Mouse (Mus musculus): ENCODE measurements around the gene Bmp10. TPM values are rescaled to one million over a fixed set of nuclear protein-coding genes. Genes with fewer than 3 reads are reported as not detected.
A peak's percentile ranks its signal among the peaks of the same experiment; 100 is the strongest.

Bmp10 gene
- total and polyA plus RNA-seq, 3 experiments: not detected

DNA sequence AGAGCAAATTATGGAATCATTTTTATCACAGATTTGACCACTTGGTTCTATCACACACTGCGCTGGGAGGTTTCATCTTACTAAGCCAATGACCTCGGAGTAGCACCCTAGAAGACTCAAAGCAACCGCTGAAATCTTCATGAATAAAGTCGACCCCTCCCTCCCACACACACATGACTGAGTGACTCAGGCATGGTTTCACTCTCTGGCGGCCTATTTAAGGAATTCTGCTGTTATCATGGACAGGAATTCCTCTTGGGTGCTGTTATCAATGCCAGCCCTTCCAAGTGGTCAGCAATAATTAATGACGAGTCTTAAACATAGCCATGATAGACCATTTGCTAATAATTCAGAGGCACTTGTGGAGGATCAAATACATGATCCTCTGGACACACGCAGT is 6.5 kb upstream of the Bmp10 start:
- Histone ChIP-seq H3K27ac (ENCODE audit: control insufficient read depth, low read depth, low read length) (no peak overlapping the region), H3K9me3 (replicated peaks; ENCODE audit: insufficient read depth, low read length) (no peaks in the 10 kb centered on the region), H3K9ac (ENCODE audit: control insufficient read depth, low read depth, low read length, poor library complexity, severe bottlenecking) (no peak overlapping the region), H3K36me3 (ENCODE audit: control insufficient read depth in 1 of 2, insufficient read depth in 2 of 2, low read length in 2 of 2) (peaks cover 0 to 2% of the 10 kb centered on the region in 2 experiments; a peak in 2 of 4 replicates), H3K79me2 (ENCODE audit: control insufficient read depth, insufficient read depth, low read length, poor library complexity) (no peaks in the 10 kb centered on the region), H3K4me1 (ENCODE audit: control insufficient read depth in 1 of 2, insufficient read depth in 2 of 2, low read length in 2 of 2) (peaks cover 0 to 7% of the 10 kb centered on the region in 2 experiments; a peak in 2 of 4 replicates), H3K4me3 (ENCODE audit: control insufficient read depth in 1 of 2, insufficient read depth in 1 of 2, low read depth in 2 of 2, low read length in 2 of 2) (no peak overlapping the region), H3K27me3 (ENCODE audit: control insufficient read depth in 1 of 2, insufficient read depth in 2 of 2, low read length in 2 of 2) (peaks cover 2 to 8% of the 10 kb centered on the region in 2 experiments; a peak in 2 of 4 replicates)
- TF ChIP-seq UBTF (IDR thresholded peaks at IDR 0.05; ENCODE audit: borderline replicate concordance, insufficient read depth, low read depth, low read length) (no peak), TAL1 (IDR thresholded peaks at IDR 0.05; ENCODE audit: low read length) (no peak), JUND (IDR thresholded peaks at IDR 0.05; ENCODE audit: low read depth, low read length) (no peak), MYC (IDR thresholded peaks at IDR 0.05; ENCODE audit: low read depth, low read length) (no peak), TCF12 (IDR thresholded peaks at IDR 0.05; ENCODE audit: low read depth, low read length) (no peak), ZMIZ1 (IDR thresholded peaks at IDR 0.05; ENCODE audit: low read depth, low read length) (no peak), KAT2A (conservative IDR thresholded peaks at IDR 0.05; ENCODE audit: low read depth, low read length) (no peak), TBP (IDR thresholded peaks at IDR 0.05; ENCODE audit: low read depth, low read length) (no peak), ETS1 (IDR thresholded peaks at IDR 0.05; ENCODE audit: low read depth, low read length) (no peak), CHD2 (IDR thresholded peaks at IDR 0.05; ENCODE audit: low read length) (no peak), MAFK (IDR thresholded peaks at IDR 0.05; ENCODE audit: borderline replicate concordance, low read depth, low read length) (no peak), EP300 (IDR thresholded peaks at IDR 0.05; ENCODE audit: low read depth in 1 of 2, low read length in 2 of 2) (no peak)
- no peak for DNase-seq (ENCODE audit: low read depth, low spot score)

DNA sequence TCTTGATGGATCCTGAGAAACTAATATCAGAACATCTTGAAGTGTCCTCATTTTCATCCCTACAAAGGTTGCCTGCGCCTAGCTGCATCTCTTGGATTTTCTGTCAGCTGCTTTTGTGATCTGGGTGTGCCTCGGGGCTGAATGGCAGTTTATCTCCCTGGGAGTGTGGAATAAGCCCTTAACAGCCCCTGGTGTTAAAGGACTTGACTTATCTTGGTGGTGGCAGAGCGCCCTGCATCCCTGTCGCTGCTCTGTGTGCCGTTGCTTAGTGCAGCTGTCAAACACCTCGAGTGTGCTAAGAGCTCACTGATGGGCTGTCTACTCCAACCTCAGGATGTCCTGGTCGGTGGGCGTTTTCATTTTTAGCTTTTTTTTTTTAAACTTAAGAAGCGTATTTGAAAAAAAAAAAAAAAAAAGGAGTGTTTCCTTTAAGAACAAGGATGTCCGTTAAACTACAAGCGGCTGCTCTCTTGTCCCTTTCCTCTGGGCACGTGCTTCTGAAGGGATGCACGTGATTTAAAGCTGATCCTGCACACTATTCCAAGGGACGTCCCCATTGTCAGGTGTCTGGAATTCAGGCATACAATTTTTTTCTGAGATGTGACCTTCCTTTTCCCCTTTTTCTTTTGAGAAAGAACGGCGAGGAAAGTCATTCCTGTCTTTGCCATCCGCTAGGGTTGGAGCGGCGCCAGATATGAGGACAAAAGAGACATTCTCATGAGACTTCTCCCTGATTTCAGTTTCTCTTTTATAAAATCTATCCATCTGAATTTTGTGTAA is 4.6 kb upstream of the Bmp10 start:
- peak; percentile 71 for DNase-seq (ENCODE audit: low read depth, low spot score)
- H3K36me3 ChIP-seq (ENCODE audit: control insufficient read depth in 1 of 2, insufficient read depth in 2 of 2, low read length in 2 of 2): peaks cover 0 to 2% of the 10 kb centered on the region in 2 experiments; a peak in 2 of 4 replicates
- peak overlapping the region; percentile 17 to 31; a peak in 3 of 4 replicates for H3K4me3 ChIP-seq (ENCODE audit: control insufficient read depth in 1 of 2, insufficient read depth in 1 of 2, low read depth in 2 of 2, low read length in 2 of 2)
- TF ChIP-seq USF1 (IDR thresholded peaks at IDR 0.05; ENCODE audit: low read depth, low read length) (no peak), CHD2 (IDR thresholded peaks at IDR 0.05; ENCODE audit: low read length) (no peak), NRF1 (IDR thresholded peaks at IDR 0.05; ENCODE audit: insufficient read depth, low read depth, low read length, poor library complexity, severe bottlenecking) (no peak), CHD1 (IDR thresholded peaks at IDR 0.05; ENCODE audit: low read depth, low read length) (no peak), ELF1 (IDR thresholded peaks at IDR 0.05; ENCODE audit: low read depth, low read length) (no peak), MAZ (IDR thresholded peaks at IDR 0.05; ENCODE audit: low read depth, low read length) (no peak), MAX (IDR thresholded peaks at IDR 0.05; ENCODE audit: low read length) (peak; percentile 65), ZNF384 (IDR thresholded peaks at IDR 0.05; ENCODE audit: low read depth, low read length) (no peak), ETS1 (IDR thresholded peaks at IDR 0.05; ENCODE audit: low read depth, low read length) (peak; percentile 53), GATA1 (IDR thresholded peaks at IDR 0.05; ENCODE audit: low read depth, low read length) (peak; percentile 70), BHLHE40 (IDR thresholded peaks at IDR 0.05; ENCODE audit: borderline replicate concordance, low read depth, low read length) (peak; percentile 69; the same call in 1 of the 2 replicates), JUND (IDR thresholded peaks at IDR 0.05; ENCODE audit: low read depth, low read length) (no peak), NELFE (IDR thresholded peaks at IDR 0.05; ENCODE audit: low read depth, low read length) (no peak), CTCF (IDR thresholded peaks at IDR 0.05 in 2 of 3, conservative IDR thresholded peaks at IDR 0.05 in 1 of 3; ENCODE audit: control insufficient read depth in 1 of 3, insufficient read depth in 1 of 3, low read depth in 2 of 3, low read length in 3 of 3, poor library complexity in 1 of 3, severe bottlenecking in 1 of 3) (no peak), ZMIZ1 (IDR thresholded peaks at IDR 0.05; ENCODE audit: low read depth, low read length) (no peak), SMC3 (IDR thresholded peaks at IDR 0.05; ENCODE audit: low read depth, low read length) (no peak), MYC (IDR thresholded peaks at IDR 0.05; ENCODE audit: low read depth, low read length) (peak; percentile 28; the same call in 1 of the 2 replicates), POLR2AphosphoS2 (IDR thresholded peaks at IDR 0.05; ENCODE audit: low read length) (no peak), HCFC1 (IDR thresholded peaks at IDR 0.05; ENCODE audit: low read depth, low read length) (no peak), TAL1 (IDR thresholded peaks at IDR 0.05; ENCODE audit: low read length) (no peak), GABPA (IDR thresholded peaks at IDR 0.05; ENCODE audit: low read depth, low read length) (no peak), ZKSCAN1 (IDR thresholded peaks at IDR 0.05; ENCODE audit: low read depth, low read length) (no peak), POLR2A (IDR thresholded peaks at IDR 0.05; ENCODE audit: control insufficient read depth in 1 of 2, insufficient read depth in 1 of 2, low read depth in 1 of 2, low read length in 2 of 2, poor library complexity in 1 of 2) (no peak), RCOR1 (IDR thresholded peaks at IDR 0.05; ENCODE audit: low read depth, low read length) (no peak)

More for the DNA sequence above, 4.6 kb upstream of the Bmp10 start:
- Histone ChIP-seq H3K9ac (ENCODE audit: control insufficient read depth, low read depth, low read length, poor library complexity, severe bottlenecking) (no peak overlapping the region), H3K4me1 (ENCODE audit: control insufficient read depth in 1 of 2, insufficient read depth in 2 of 2, low read length in 2 of 2) (peaks cover 0 to 7% of the 10 kb centered on the region in 2 experiments; a peak in 2 of 4 replicates), H3K27ac (ENCODE audit: control insufficient read depth, low read depth, low read length) (no peak overlapping the region), H3K27me3 (ENCODE audit: control insufficient read depth in 1 of 2, insufficient read depth in 2 of 2, low read length in 2 of 2) (peaks cover 2 to 6% of the 10 kb centered on the region in 2 experiments; a peak in 2 of 4 replicates), H3K79me2 (ENCODE audit: control insufficient read depth, insufficient read depth, low read length, poor library complexity) (no peaks in the 10 kb centered on the region), H3K9me3 (replicated peaks; ENCODE audit: insufficient read depth, low read length) (no peaks in the 10 kb centered on the region)

Data from MEL (cell line).